ENCODE assay signal across 28 mouse cellular contexts in the genomic region with DNA sequence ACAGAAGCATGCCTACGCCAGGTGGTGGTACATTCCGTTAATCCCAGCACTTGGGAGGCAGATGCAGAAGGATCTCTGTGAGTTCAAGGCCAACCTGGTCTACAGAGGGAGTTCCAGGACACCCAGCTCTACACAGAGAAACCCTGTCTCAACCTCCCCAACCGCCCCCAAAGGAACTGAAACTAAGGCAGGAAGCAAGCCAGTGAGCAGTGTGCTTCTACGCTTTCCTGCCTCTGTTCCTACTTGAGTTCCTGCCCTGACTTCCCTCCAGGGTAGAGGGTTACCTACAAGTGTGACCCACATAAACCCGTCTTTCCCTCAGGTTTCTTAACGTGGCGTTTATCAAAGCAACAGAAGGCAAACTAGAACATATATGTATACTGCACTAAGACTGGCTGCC. TPM values are rescaled to one million over a fixed set of nuclear protein-coding genes. Genes with fewer than 3 reads are reported as not detected.
DNase-seq lines count a peak whose midpoint lies in the region; TF ChIP-seq lines count a peak whose summit lies in the region.
"Had no signal": no experiment of that assay in that cellular context is flagged by ENCODE, and none has a peak within 500 bp of the region (broad histone marks: within the 10 kb centered on the region; RNA-seq: fewer than 3 reads in every experiment).

No protein-coding gene starts in this region.

- peak; percentile 31 to 44 for DNase-seq in spleen, adult 18-20 months
- DNase-seq in spleen, adult 12 weeks (ENCODE audit: low spot score) = no peak
- peak; percentile 31 to 45 for DNase-seq in monocyte, adult 2 months (ENCODE audit: low read depth in 1 of 2, low spot score in 2 of 2)
- DNase-seq in T-cell, adult 2 months (ENCODE audit: low spot score) = no peak
- no peak for DNase-seq in cerebellum, adult 9-11 months
- no peak for DNase-seq in urinary bladder, postnatal 10 days (ENCODE audit: low spot score)
- DNase-seq: adrenal gland, postnatal 25 days; cerebellum, adult 11 months; cerebellum, postnatal 10 days; forebrain, postnatal 0 days; gastrocnemius, postnatal 36 days; heart, postnatal 4 days; kidney, postnatal 25 days; liver, embryonic 13.5 days; lung, embryonic 14.5 days; right cerebral cortex, adult 18-20 months had no signal

- H3K4me1 ChIP-seq in bone marrow macrophage, adult 2 months (ENCODE audit: control insufficient read depth, insufficient read depth, low read length) = peaks cover 47% of the 10 kb centered on the region
- H3K4me1 ChIP-seq: intestine, embryonic 15.5 days; limb, embryonic 13.5 days; liver, embryonic 13.5 days; midbrain, embryonic 15.5 days had no signal

- H3K4me3 ChIP-seq in bone marrow macrophage, adult 2 months (ENCODE audit: insufficient read depth, low read length) = no peak overlapping the region
- H3K4me3 ChIP-seq: intestine, embryonic 15.5 days; layer of hippocampus, adult 2 months; limb, embryonic 13.5 days; liver, embryonic 13.5 days; midbrain, embryonic 15.5 days had no signal

- TF ChIP-seq CTCF in bone marrow macrophage, adult 2 months (IDR thresholded peaks at IDR 0.05; ENCODE audit: low read depth, low read length) = no peak

- TF ChIP-seq POLR2A in bone marrow macrophage, adult 2 months (IDR thresholded peaks at IDR 0.05; ENCODE audit: borderline replicate concordance, low read depth, low read length) = no peak

- H3K27ac ChIP-seq in bone marrow macrophage, adult 2 months (ENCODE audit: insufficient read depth, low read depth, low read length) = peak overlapping the region; percentile 78
- H3K27ac ChIP-seq: hindbrain, embryonic 14.5 days; intestine, embryonic 15.5 days; layer of hippocampus, adult 2 months; limb, embryonic 13.5 days; liver, embryonic 13.5 days; midbrain, embryonic 15.5 days had no signal

RNA-seq across cellular contexts. Expression of gene Lyz1, which starts 31.1 kb away (rescaled TPM):
- polyA plus RNA-seq in bone marrow macrophage, adult 2 months (2012; ENCODE audit: insufficient read depth, insufficient read length, missing spikeins) = 90.7 and 94.4 TPM in 2 replicates
- polyA plus RNA-seq: C2C12; embryonic facial prominence, embryonic 11.5 days; forebrain, embryonic 11.5 days; hindbrain, embryonic 14.5 days; kidney, embryonic 14.5 days; liver, embryonic 13.5 days; lung, embryonic 14.5 days; midbrain, embryonic 15.5 days; neural tube, embryonic 14.5 days; stomach, embryonic 14.5 days had no signal

RNA-seq across cellular contexts. Expression of gene Lyz2, which starts 41.7 kb away (rescaled TPM):
- polyA plus RNA-seq in bone marrow macrophage, adult 2 months (2012; ENCODE audit: insufficient read depth, insufficient read length, missing spikeins) = 36,853 and 37,625 TPM in 2 replicates

RNA-seq across cellular contexts. Expression of gene Cpsf6, which starts 56.0 kb away (rescaled TPM):
- polyA plus RNA-seq in bone marrow macrophage, adult 2 months (2012; ENCODE audit: insufficient read depth, insufficient read length, missing spikeins) = 57.9 and 60.2 TPM in 2 replicates

Comparison
In these comparisons a context has a peak if more than half of its experiments do, and no peak if none do; other contexts are left out.
1. DNase-seq: peak in spleen, adult 18-20 months (2 of 2) and monocyte, adult 2 months (2 of 2); none in spleen, adult 12 weeks (single experiment), T-cell, adult 2 months (single experiment), cerebellum, adult 9-11 months (single experiment) and urinary bladder, postnatal 10 days (single experiment).